ENCODE assay signal across 17 mouse cellular contexts in genomic region chr15:50082428-50082827, GRCm38 (mm10).
"Had no signal": no experiment of that assay in that cellular context is flagged by ENCODE, and none has a peak within 500 bp of the region (broad histone marks: within the 10 kb centered on the region; RNA-seq: fewer than 3 reads in every experiment).

No protein-coding gene starts in this region.

- H3K4me3 ChIP-seq: limb, embryonic 12.5 days; limb, embryonic 15.5 days; midbrain, embryonic 13.5 days had no signal

- DNase-seq: kidney, postnatal 36 days; layer of hippocampus, postnatal 36 days; left cerebral cortex, postnatal 4 days; liver, postnatal 0 days; lung, embryonic 14.5 days; thymus, adult 2 months; thymus, postnatal 14 days; thymus, postnatal 4 days had no signal

- H3K9ac ChIP-seq: limb, embryonic 12.5 days; limb, embryonic 15.5 days; liver, embryonic 14.5 days; liver, postnatal 0 days; lung, embryonic 14.5 days; midbrain, embryonic 13.5 days had no signal

- H3K4me1 ChIP-seq: limb, embryonic 12.5 days; limb, embryonic 15.5 days; midbrain, embryonic 13.5 days had no signal

- H3K27me3 ChIP-seq: limb, embryonic 12.5 days; limb, embryonic 15.5 days; midbrain, embryonic 13.5 days had no signal

- H3K27ac ChIP-seq: kidney, postnatal 0 days; limb, embryonic 12.5 days; limb, embryonic 15.5 days; liver, embryonic 14.5 days; macrophage; midbrain, embryonic 13.5 days had no signal

- ATAC-seq: liver, postnatal 0 days; lung, postnatal 0 days; midbrain, embryonic 13.5 days; midbrain, embryonic 16.5 days had no signal

- H3K36me3 ChIP-seq: limb, embryonic 12.5 days; limb, embryonic 15.5 days; midbrain, embryonic 13.5 days had no signal

- H3K9me3 ChIP-seq: limb, embryonic 12.5 days; limb, embryonic 15.5 days; midbrain, embryonic 13.5 days had no signal

- H3K4me2 ChIP-seq: limb, embryonic 12.5 days; limb, embryonic 15.5 days; liver, embryonic 11.5 days; lung, embryonic 14.5 days; midbrain, embryonic 13.5 days had no signal
